In the genomic region with DNA sequence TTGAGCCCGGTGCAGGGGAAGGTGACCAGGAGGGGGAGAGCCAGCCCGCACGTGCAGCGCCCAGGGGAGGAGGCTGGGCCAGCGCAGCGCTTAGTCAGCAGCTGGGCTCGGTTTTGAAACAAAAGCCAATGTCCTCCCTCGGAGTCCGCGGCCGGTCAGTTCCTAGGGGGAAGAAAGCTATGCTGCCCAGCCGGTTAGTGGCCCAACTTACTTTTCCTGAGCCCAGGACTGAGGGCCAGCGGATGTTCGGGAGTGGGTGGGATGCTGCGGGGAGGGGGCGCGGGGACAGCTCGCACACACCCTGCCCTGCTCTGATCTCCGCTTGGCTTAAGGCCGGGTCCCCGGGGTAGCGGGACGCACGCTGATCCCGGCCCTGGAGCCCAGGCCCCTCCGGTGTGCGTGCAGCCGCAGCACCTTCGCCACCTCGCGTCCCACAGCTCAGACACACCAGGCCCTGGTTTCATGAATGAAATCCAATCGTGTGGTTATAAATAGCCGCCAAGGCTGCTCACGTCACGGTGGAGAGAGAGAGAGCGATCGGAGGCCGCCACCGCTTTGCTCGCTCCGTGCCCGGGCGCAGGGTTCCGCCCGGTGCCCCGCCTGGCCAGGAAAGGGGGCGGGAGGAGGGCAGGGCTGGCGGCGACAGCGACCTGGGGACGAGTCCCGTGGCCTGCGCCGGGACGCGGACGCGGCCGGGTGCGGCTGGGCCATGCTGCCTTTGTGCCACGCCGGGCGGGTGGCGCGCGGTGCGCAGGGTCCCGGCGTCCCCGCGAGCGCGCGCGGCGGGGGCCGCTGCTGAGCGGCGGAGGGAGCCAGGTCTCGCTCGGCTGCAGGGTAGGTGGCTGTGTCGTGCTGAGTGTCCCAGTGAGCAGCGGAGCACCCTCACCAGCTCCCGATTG, we compare ENCODE assay signal across 8 mouse cellular contexts. TPM values are rescaled to one million over a fixed set of nuclear protein-coding genes. Genes with fewer than 3 reads are reported as not detected.
DNase-seq lines count a peak whose midpoint lies in the region; ATAC-seq and TF ChIP-seq lines count a peak whose summit lies in the region.

Gene A930033H14Rik (minus strand): TSS at position 557 of the 899 bp plus-strand sequence.

- intact Hi-C loops in gastrocnemius, postnatal 14 days (cut with DNase I; ENCODE audit: low total_unique reads) = no loop called here
- intact Hi-C loops in left cerebral cortex, postnatal 10 days (cut with DNase I) = no loop called here

- H3K9ac ChIP-seq in intestine, embryonic 14.5 days (ENCODE audit: low read length) = peak within 1 kb of the TSS; percentile 98

- DNase-seq in ZHBTc4 (ENCODE audit: low read depth, low spot score) = peak; percentile 75
- peak; percentile 89 for DNase-seq in gastrocnemius, postnatal 14 days
- DNase-seq in intestine, embryonic 14.5 days (ENCODE audit: low spot score) = peak; percentile 93
- DNase-seq in left cerebral cortex, postnatal 10 days (ENCODE audit: extremely low spot score in 1 of 2, low spot score in 2 of 2) = peak; percentile 70 to 91
- DNase-seq in right cerebral cortex, adult 18-20 months = peak; percentile 74
- peak; percentile 78 to 80 for DNase-seq in urinary bladder, adult 18-20 months (ENCODE audit: low spot score in 2 of 2)

- TF ChIP-seq POLR2A in cortical plate, adult 2 months (IDR thresholded peaks at IDR 0.05; ENCODE audit: extremely low read depth, insufficient read depth, low read length) = peak; percentile 45; the same call in 1 of the 2 replicates

- H3K27me3 ChIP-seq in intestine, embryonic 14.5 days (replicated peaks; ENCODE audit: control insufficient read depth, insufficient read depth, low read length) = no peaks in the 10 kb centered on the region
- peaks cover 11% of the 10 kb centered on the region for H3K27me3 ChIP-seq in megakaryocyte, embryonic 14.5 days (replicated peaks)

- TF ChIP-seq CTCF in cortical plate, adult 2 months (IDR thresholded peaks at IDR 0.05; ENCODE audit: extremely low read depth, insufficient read depth, low read length) = no peak

- H3K4me2 ChIP-seq in intestine, embryonic 14.5 days (ENCODE audit: low read length) = peak within 1 kb of the TSS; percentile 51

- peak within 1 kb of the TSS; percentile 98 for H3K4me3 ChIP-seq in cortical plate, adult 2 months (ENCODE audit: insufficient read depth, low read length)
- H3K4me3 ChIP-seq in intestine, embryonic 14.5 days (ENCODE audit: low read depth, low read length) = peak within 1 kb of the TSS; percentile 82
- H3K4me3 ChIP-seq in megakaryocyte, embryonic 14.5 days (replicated peaks) = peak within 1 kb of the TSS; percentile 99

- peak; percentile 89 for ATAC-seq in intestine, embryonic 14.5 days (replicated peaks; ENCODE audit: low FRiP score, low TSS enrichment, low read depth)

- H3K36me3 ChIP-seq in intestine, embryonic 14.5 days (ENCODE audit: control insufficient read depth, insufficient read depth, low read length) = peaks cover 32% of the 10 kb centered on the region
- peaks cover 39% of the 10 kb centered on the region for H3K36me3 ChIP-seq in megakaryocyte, embryonic 14.5 days (replicated peaks; ENCODE audit: low read length)

- WGBS in intestine, embryonic 14.5 days = under 1% methylated on average over 79 of the region's 84 CpGs

- H3K27ac ChIP-seq in cortical plate, adult 2 months (ENCODE audit: insufficient read depth, low read length) = peak within 1 kb of the TSS; percentile 92
- H3K27ac ChIP-seq in intestine, embryonic 14.5 days (ENCODE audit: low read depth) = peak within 1 kb of the TSS; percentile 99

- H3K9me3 ChIP-seq in intestine, embryonic 14.5 days (ENCODE audit: control insufficient read depth, low read length) = no peaks in the 10 kb centered on the region
- no peaks in the 10 kb centered on the region; the same call in 1 of the 2 replicates for H3K9me3 ChIP-seq in megakaryocyte, embryonic 14.5 days

- H3K4me1 ChIP-seq in cortical plate, adult 2 months (ENCODE audit: control insufficient read depth, insufficient read depth, low read length) = peaks cover 2% of the 10 kb centered on the region; the same call in 1 of the 2 replicates
- H3K4me1 ChIP-seq in intestine, embryonic 14.5 days (replicated peaks; ENCODE audit: control insufficient read depth, insufficient read depth, low read length) = peaks cover 9% of the 10 kb centered on the region
- peaks cover 49% of the 10 kb centered on the region for H3K4me1 ChIP-seq in megakaryocyte, embryonic 14.5 days

RNA-seq across cellular contexts. Expression of gene A930033H14Rik, which starts in this region (rescaled TPM):
- polyA plus RNA-seq in cortical plate, adult 2 months (2012; rRNA removed) = 1.9 and 2.1 TPM in 2 replicates
- 1 to 10 TPM; 2.9 to 3.4 TPM for total RNA-seq in gastrocnemius, postnatal 14 days (2021)
- 2.7 and 2.8 TPM in 2 replicates for polyA plus RNA-seq in intestine, embryonic 14.5 days (2014; fragmentation: Nextera tagmentation; extraction: Ambion mirVana)
- 1 to 10 TPM; 4.4 to 5.4 TPM for total RNA-seq in left cerebral cortex, postnatal 10 days (2021)
- polyA plus RNA-seq in megakaryocyte, embryonic 14.5 days (2012; ENCODE audit: insufficient read depth, low replicate concordance) = 1.2 and 3.0 TPM in 2 replicates

Comparison
In these comparisons a context has a peak if more than half of its experiments do, and no peak if none do; other contexts are left out.
1. Peak in every context shown above with its lines: DNase-seq, ATAC-seq, H3K4me3 ChIP-seq and H3K27ac ChIP-seq.